Comparison of ENCODE assay signal across 12 mouse cellular contexts in the genomic region with DNA sequence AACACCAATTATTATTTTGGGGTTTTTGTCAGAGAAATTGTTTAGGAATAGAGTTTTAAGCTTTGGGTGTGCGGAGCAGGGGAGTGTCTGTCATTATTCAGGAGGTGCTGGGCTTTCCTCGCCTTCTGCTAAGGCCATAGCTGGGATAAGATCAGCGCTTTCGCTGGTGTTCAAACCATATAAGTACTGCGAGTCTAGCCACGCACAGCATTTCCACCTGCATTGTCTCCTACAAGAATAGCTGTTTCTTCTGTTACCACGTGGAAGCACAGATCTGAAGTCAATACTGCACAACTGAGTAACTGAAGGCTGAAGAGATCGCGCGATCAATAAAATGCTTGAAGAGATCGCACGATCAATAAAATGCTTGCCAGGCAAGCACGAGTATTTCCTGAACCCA. TPM values are rescaled to one million over a fixed set of nuclear protein-coding genes. Genes with fewer than 3 reads are reported as not detected.
DNase-seq lines count a peak whose midpoint lies in the region; ATAC-seq and TF ChIP-seq lines count a peak whose summit lies in the region.
"Had no signal": no experiment of that assay in that cellular context is flagged by ENCODE, and none has a peak within 500 bp of the region (broad histone marks: within the 10 kb centered on the region; RNA-seq: fewer than 3 reads in every experiment).

No protein-coding gene starts in this region.

- no peaks in the 10 kb centered on the region for H3K9me3 ChIP-seq in heart, embryonic 15.5 days (replicated peaks)
- H3K9me3 ChIP-seq in heart, postnatal 0 days (replicated peaks; ENCODE audit: control insufficient read depth, low read length) = no peaks in the 10 kb centered on the region
- H3K9me3 ChIP-seq: G1E had no signal

- H3K4me3 ChIP-seq in heart, embryonic 15.5 days = no peak overlapping the region
- no peak overlapping the region for H3K4me3 ChIP-seq in spleen, adult 2 months (ENCODE audit: extremely low read depth, insufficient read depth, insufficient read length)
- no peak overlapping the region for H3K4me3 ChIP-seq in heart, postnatal 0 days (ENCODE audit: low read depth, low read length)
- no peak overlapping the region for H3K4me3 ChIP-seq in macrophage (ENCODE audit: inconsistent target)

- no peak for ATAC-seq in heart, embryonic 15.5 days (replicated peaks; ENCODE audit: insufficient number of reproducible peaks, insufficient read depth, low FRiP score, low read depth)
- ATAC-seq in heart, postnatal 0 days (ENCODE audit: insufficient read depth, low read depth) = no peak

- TF ChIP-seq POLR2A in spleen, adult 2 months (IDR thresholded peaks at IDR 0.05; ENCODE audit: low read depth, low read length) = no peak

- no peak for TF ChIP-seq EP300 in heart, postnatal 0 days (IDR thresholded peaks at IDR 0.05; ENCODE audit: low read depth)

- H3K79me2 ChIP-seq in macrophage (ENCODE audit: inconsistent target) = peaks cover 67% of the 10 kb centered on the region

- 77% methylated on average over 13 of the region's 13 CpGs for WGBS in heart, embryonic 15.5 days
- 62% methylated on average over 13 of the region's 13 CpGs for WGBS in spleen, adult 2 months
- 79% methylated on average over 13 of the region's 13 CpGs for WGBS in heart, postnatal 0 days
- WGBS in macrophage (ENCODE audit: missing documents) = 69% methylated on average over 13 of the region's 13 CpGs

- no peak for TF ChIP-seq CTCF in spleen, adult 2 months (IDR thresholded peaks at IDR 0.05; ENCODE audit: extremely low read depth, insufficient read depth, insufficient read length, insufficient replicate concordance)
- no peak for TF ChIP-seq CTCF in heart, postnatal 0 days (IDR thresholded peaks at IDR 0.05; ENCODE audit: low read depth)

- DNase-seq in heart, adult 18-20 months = no peak
- DNase-seq in spleen, adult 2 months (ENCODE audit: low read depth in 1 of 2, low spot score in 2 of 2) = no peak
- no peak for DNase-seq in spleen, adult 12 weeks (ENCODE audit: low spot score)
- no peak for DNase-seq in heart, postnatal 0 days (ENCODE audit: low spot score)
- DNase-seq in testis, postnatal 10 days (ENCODE audit: low spot score) = no peak
- DNase-seq in lung, postnatal 10 days = no peak

- peak overlapping the region; percentile 59 for H3K4me2 ChIP-seq in heart, embryonic 15.5 days
- peak overlapping the region; percentile 43; the same call in 1 of the 2 replicates for H3K4me2 ChIP-seq in heart, postnatal 0 days (ENCODE audit: low read depth, low read length)

- H3K36me3 ChIP-seq in heart, embryonic 15.5 days = no peaks in the 10 kb centered on the region
- peaks cover 67% of the 10 kb centered on the region for H3K36me3 ChIP-seq in spleen, adult 2 months (ENCODE audit: control insufficient read depth, insufficient read depth, low read length)
- 0 out of 2 replicates have a peak, but pooled peaks cover 11% of the 10 kb centered on the region for H3K36me3 ChIP-seq in heart, postnatal 0 days (replicated peaks; ENCODE audit: control insufficient read depth, insufficient read depth, low read length)
- peaks cover 77% of the 10 kb centered on the region for H3K36me3 ChIP-seq in macrophage (ENCODE audit: inconsistent target)

- H3K27ac ChIP-seq in heart, embryonic 15.5 days = peak overlapping the region; percentile 70
- peak overlapping the region; percentile 84 for H3K27ac ChIP-seq in spleen, adult 2 months (ENCODE audit: insufficient read depth, low read length)
- peak overlapping the region; percentile 66 for H3K27ac ChIP-seq in heart, postnatal 0 days (ENCODE audit: low read depth)
- H3K27ac ChIP-seq in macrophage = peak overlapping the region; percentile 59

- no peak overlapping the region for H3K9ac ChIP-seq in heart, embryonic 15.5 days
- H3K9ac ChIP-seq in heart, postnatal 0 days (replicated peaks; ENCODE audit: low read depth, low read length) = no peak overlapping the region

- H3K27me3 ChIP-seq in heart, embryonic 15.5 days = no peaks in the 10 kb centered on the region
- H3K27me3 ChIP-seq in spleen, adult 2 months (ENCODE audit: control insufficient read depth, insufficient read depth, low read length) = no peaks in the 10 kb centered on the region
- no peaks in the 10 kb centered on the region for H3K27me3 ChIP-seq in heart, postnatal 0 days (ENCODE audit: control insufficient read depth, insufficient read depth, low read length)

- H3K4me1 ChIP-seq in heart, embryonic 15.5 days (replicated peaks) = peaks cover 10% of the 10 kb centered on the region
- peaks cover 22% of the 10 kb centered on the region; the same call in 1 of the 2 replicates for H3K4me1 ChIP-seq in spleen, adult 2 months (ENCODE audit: control insufficient read depth, insufficient read depth, insufficient read length)
- H3K4me1 ChIP-seq in heart, postnatal 0 days (ENCODE audit: control insufficient read depth, insufficient read depth) = peaks cover 12% of the 10 kb centered on the region

RNA-seq across cellular contexts. Expression of a gene that starts 7.6 kb away (rescaled TPM):
- 0.18 and 0.26 TPM in 2 replicates for polyA plus RNA-seq in heart, embryonic 15.5 days (2015; fragmentation: Nextera tagmentation; extraction: Ambion mirVana)
- total RNA-seq in heart, adult 18-20 months (2021) = not detected
- polyA plus RNA-seq in spleen, adult 2 months (2012; rRNA removed) = 0.01 TPM in 1 of 2 replicates, not detected in the other
- total RNA-seq in heart, postnatal 0 days (2014; rRNA removed; ENCODE audit: low replicate concordance) = 0.19 TPM in 1 of 2 replicates, not detected in the other
- 0.04 and 0.25 TPM in 2 replicates for polyA plus RNA-seq in heart, postnatal 0 days (2015; fragmentation: Nextera tagmentation; extraction: Ambion mirVana)
- 1 to 10 TPM in 17 of 26 experiments, under 1 TPM in 5, not detected in 4; 0.16 to 5.8 (median 2.2) TPM for total RNA-seq in macrophage (2018; cell fraction: chromatin; rRNA removed)
- under 1 TPM in 11 of 26 experiments, not detected in 15; 0.03 to 0.49 (median 0.19) TPM for total RNA-seq in macrophage (2018; cell fraction: cytosol; rRNA removed)
- 1 to 10 TPM in 10 of 26 experiments, under 1 TPM in 14, not detected in 2; 0.06 to 2.7 (median 0.92) TPM for total RNA-seq in macrophage (2018; cell fraction: nucleus; rRNA removed)
- 0.10 to 0.50 TPM in 2 of 3 replicates, not detected in the other for polyA plus RNA-seq in macrophage (2018)
- total RNA-seq: adrenal gland, postnatal 4 days; granulocyte monocyte progenitor cell, adult 5-6 weeks had no signal
- polyA plus RNA-seq: embryonic facial prominence, embryonic 11.5 days; G1E had no signal

RNA-seq across cellular contexts. Expression of a gene that starts 9.3 kb away (rescaled TPM):
- 0.27 and 0.87 TPM in 2 replicates for polyA plus RNA-seq in heart, embryonic 15.5 days (2015; fragmentation: Nextera tagmentation; extraction: Ambion mirVana)
- not detected for total RNA-seq in heart, adult 18-20 months (2021)
- polyA plus RNA-seq in spleen, adult 2 months (2012; rRNA removed) = 10.5 and 16.2 TPM in 2 replicates
- 1.7 TPM in 1 of 2 replicates, not detected in the other for total RNA-seq in heart, postnatal 0 days (2014; rRNA removed; ENCODE audit: low replicate concordance)
- 0.75 and 0.83 TPM in 2 replicates for polyA plus RNA-seq in heart, postnatal 0 days (2015; fragmentation: Nextera tagmentation; extraction: Ambion mirVana)
- 1 to 10 TPM in 21 of 26 experiments, under 1 TPM in 1, not detected in 4; 0.94 to 5.0 (median 2.0) TPM for total RNA-seq in macrophage (2018; cell fraction: chromatin; rRNA removed)
- under 1 TPM in 7 of 26 experiments, not detected in 19; 0.13 to 0.44 (median 0.24) TPM for total RNA-seq in macrophage (2018; cell fraction: cytosol; rRNA removed)
- 1 to 10 TPM in 19 of 26 experiments, under 1 TPM in 6, not detected in 1; 0.36 to 6.5 (median 1.5) TPM for total RNA-seq in macrophage (2018; cell fraction: nucleus; rRNA removed)
- polyA plus RNA-seq in macrophage (2018) = 0.27 TPM in 1 of 3 replicates, not detected in the others
- polyA plus RNA-seq: embryonic facial prominence, embryonic 11.5 days; G1E had no signal

RNA-seq across cellular contexts. Expression of a gene that starts 10.5 kb away (rescaled TPM):
- 75.6 and 126 TPM in 2 replicates for polyA plus RNA-seq in heart, embryonic 15.5 days (2015; fragmentation: Nextera tagmentation; extraction: Ambion mirVana)
- total RNA-seq in heart, adult 18-20 months (2021) = 10 to 100 TPM; 22.8 to 39.0 TPM
- 361 and 386 TPM in 2 replicates for polyA plus RNA-seq in spleen, adult 2 months (2012; rRNA removed)
- 42.2 and 45.9 TPM in 2 replicates for total RNA-seq in heart, postnatal 0 days (2014; rRNA removed; ENCODE audit: low replicate concordance)
- 56.7 and 58.8 TPM in 2 replicates for polyA plus RNA-seq in heart, postnatal 0 days (2015; fragmentation: Nextera tagmentation; extraction: Ambion mirVana)
- 100 to 1,000 TPM in 3 of 26 experiments, 10 to 100 TPM in 23; 11.6 to 145 (median 52.8) TPM for total RNA-seq in macrophage (2018; cell fraction: chromatin; rRNA removed)
- total RNA-seq in macrophage (2018; cell fraction: cytosol; rRNA removed) = 1,000 to 10,000 TPM in 1 of 26 experiments, 100 to 1,000 TPM in 25; 383 to 1,003 (median 671) TPM
- 100 to 1,000 TPM in 17 of 26 experiments, 10 to 100 TPM in 9; 39.0 to 310 (median 125) TPM for total RNA-seq in macrophage (2018; cell fraction: nucleus; rRNA removed)
- polyA plus RNA-seq in macrophage (2018) = 620 to 1,090 TPM (median 743 TPM) in 3 replicates

RNA-seq across cellular contexts. Expression of a gene that starts 55.6 kb away (rescaled TPM):
- polyA plus RNA-seq in heart, embryonic 15.5 days (2015; fragmentation: Nextera tagmentation; extraction: Ambion mirVana) = 595 and 619 TPM in 2 replicates
- 100 to 1,000 TPM; 301 to 402 TPM for total RNA-seq in heart, adult 18-20 months (2021)
- 39.8 and 47.7 TPM in 2 replicates for polyA plus RNA-seq in spleen, adult 2 months (2012; rRNA removed)
- total RNA-seq in heart, postnatal 0 days (2014; rRNA removed; ENCODE audit: low replicate concordance) = 344 and 362 TPM in 2 replicates
- 403 and 465 TPM in 2 replicates for polyA plus RNA-seq in heart, postnatal 0 days (2015; fragmentation: Nextera tagmentation; extraction: Ambion mirVana)
- total RNA-seq in macrophage (2018; cell fraction: chromatin; rRNA removed) = 100 to 1,000 TPM in 1 of 26 experiments, 1 to 10 TPM in 7, not detected in 18; 1.3 to 231 (median 2.0) TPM
- total RNA-seq in macrophage (2018; cell fraction: cytosol; rRNA removed) = not detected
- 10 to 100 TPM in 1 of 26 experiments, not detected in 25; 28.2 TPM for total RNA-seq in macrophage (2018; cell fraction: nucleus; rRNA removed)
- not detected in 3 replicates for polyA plus RNA-seq in macrophage (2018)
- total RNA-seq: granulocyte monocyte progenitor cell, adult 5-6 weeks had no signal
- polyA plus RNA-seq: G1E had no signal
